Mouse (Mus musculus): ENCODE results near the gene Spz1.

DNA sequence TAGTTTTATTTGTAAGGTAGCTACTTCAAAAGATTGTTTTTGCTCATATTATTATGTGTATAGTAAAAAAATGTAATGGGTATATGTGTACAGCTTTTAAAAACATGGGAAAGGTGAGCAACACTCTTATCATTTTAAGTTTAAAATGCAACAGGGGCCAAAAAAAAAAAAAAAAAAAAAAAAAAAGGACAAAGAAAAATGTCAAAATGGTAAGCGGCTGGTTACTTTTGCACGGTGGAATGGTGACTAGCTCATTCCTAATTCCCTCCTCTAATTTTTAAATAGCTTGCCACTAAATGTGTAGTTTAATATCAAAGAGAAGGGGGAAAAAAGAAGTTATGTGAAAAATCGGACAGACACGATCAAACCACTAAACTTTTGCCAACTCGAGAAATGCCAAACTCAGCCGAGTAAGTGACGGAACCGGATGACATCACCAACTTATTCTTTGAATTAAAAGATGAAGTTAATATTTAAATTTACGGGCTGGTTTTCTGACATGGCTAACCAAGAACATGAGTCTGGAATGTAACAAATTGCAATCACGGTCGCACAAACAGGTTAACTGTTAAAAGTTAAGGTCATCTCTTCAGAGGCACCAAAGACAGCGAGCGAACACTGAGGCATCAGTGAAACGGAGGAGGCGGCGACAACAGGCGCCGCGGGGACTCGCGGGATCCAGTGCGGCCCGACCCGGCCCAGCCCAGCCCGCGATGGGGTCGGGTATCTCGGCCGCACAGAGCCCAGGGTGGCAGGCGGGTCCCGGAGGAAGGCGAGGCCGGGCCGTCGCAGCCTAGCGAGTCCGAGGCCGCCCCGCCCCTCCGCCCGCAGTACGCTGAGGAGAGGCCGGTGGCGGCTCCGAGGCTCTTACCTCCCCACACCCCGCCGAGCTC lies 45.9 kb downstream of the Spz1 start:
- TF ChIP-seq POLR2A (IDR thresholded peaks at IDR 0.05; ENCODE audit: low read depth, low read length) (no peak), CTCF (IDR thresholded peaks at IDR 0.05; ENCODE audit: borderline replicate concordance, insufficient read depth, low read length) (no peak)

Data from embryonic fibroblast, embryonic 13.5 days (primary cell).